Mouse (Mus musculus): Measurements from ENCODE around the gene Dcaf11. TPM values are rescaled to one million over a fixed set of nuclear protein-coding genes. Genes with fewer than 3 reads are reported as not detected.

The Dcaf11 gene
- polyA plus RNA-seq, 1 experiment from 2014 or later = 90.2 TPM

DNA sequence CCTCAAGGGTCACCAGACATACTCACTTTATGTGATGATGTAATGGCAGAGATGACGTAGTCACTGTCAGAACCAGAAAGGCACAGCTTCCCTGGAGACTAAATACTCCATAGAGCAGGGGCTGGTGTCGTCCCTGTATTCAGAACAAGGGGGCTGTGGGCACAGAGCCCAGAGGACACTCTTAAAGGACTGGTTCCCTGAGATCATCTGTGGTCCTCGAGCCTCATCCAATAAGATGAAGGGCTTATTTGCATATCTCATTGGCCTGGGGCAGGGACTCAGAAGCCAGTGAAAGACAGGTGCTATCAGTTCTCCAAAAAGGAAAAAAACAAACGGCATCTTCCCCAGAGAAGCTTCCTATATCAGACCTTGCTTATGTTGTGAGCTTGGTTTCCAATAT, 35.7 kb upstream of the Dcaf11 start:
- Histone ChIP-seq H3K36me3 (ENCODE audit: control insufficient read depth, insufficient read depth, low read length) (no peaks in the 10 kb centered on the region), H3K4me2 (replicated peaks; ENCODE audit: low read depth, low read length) (no peak overlapping the region), H3K4me3 (ENCODE audit: low read length) (no peak overlapping the region), H3K9ac (ENCODE audit: low read depth, low read length) (no peak overlapping the region), H3K27me3 (ENCODE audit: control insufficient read depth, insufficient read depth, low read length) (peaks cover 19% of the 10 kb centered on the region; the same call in 1 of the 2 replicates), H3K27ac (ENCODE audit: low read depth, low read length) (no peak overlapping the region), H3K9me3 (ENCODE audit: control insufficient read depth, low read length) (no peaks in the 10 kb centered on the region), H3K4me1 (ENCODE audit: control insufficient read depth, insufficient read depth, low read length) (0 out of 2 replicates have a peak, but pooled peaks cover 4% of the 10 kb centered on the region)
- no peak for ATAC-seq (ENCODE audit: low FRiP score, low TSS enrichment)
- 62% methylated on average over 4 of the region's 4 CpGs for WGBS

- H3K4me3 ChIP-seq (ENCODE audit: low read length) = no peak within 1 kb of the TSS
- no peak within 1 kb of the TSS for H3K27ac ChIP-seq (ENCODE audit: low read depth, low read length)
- peaks cover 19% of the 10 kb centered on the region; the same call in 1 of the 2 replicates for H3K27me3 ChIP-seq (ENCODE audit: control insufficient read depth, insufficient read depth, low read length)
- 0 out of 2 replicates have a peak, but pooled peaks cover 4% of the 10 kb centered on the region for H3K4me1 ChIP-seq (ENCODE audit: control insufficient read depth, insufficient read depth, low read length)
- no peak for ATAC-seq (ENCODE audit: low FRiP score, low TSS enrichment)
- H3K9ac ChIP-seq (ENCODE audit: low read depth, low read length) = no peak within 1 kb of the TSS
- no peak within 1 kb of the TSS for H3K4me2 ChIP-seq (replicated peaks; ENCODE audit: low read depth, low read length)
- no peaks in the 10 kb centered on the region for H3K36me3 ChIP-seq (ENCODE audit: control insufficient read depth, insufficient read depth, low read length)
- WGBS = 21% methylated on average over 8 of the region's 8 CpGs
- no peaks in the 10 kb centered on the region for H3K9me3 ChIP-seq (ENCODE audit: control insufficient read depth, low read length)
Observed at GRCm38 (mm10) chr14:55524785-55525184, 35.0 kb upstream of the Dcaf11 start, which contains the start of gene Nrl. TSS of gene Nrl (minus strand) at chr14:55524981.

GRCm38 (mm10) chr14:55526674-55527073, 33.1 kb upstream of the Dcaf11 start:
- peaks cover 4% of the 10 kb centered on the region; the same call in 1 of the 2 replicates for H3K27me3 ChIP-seq (ENCODE audit: control insufficient read depth, insufficient read depth, low read length)
- no peak for ATAC-seq (ENCODE audit: low FRiP score, low TSS enrichment)
- no peaks in the 10 kb centered on the region for H3K9me3 ChIP-seq (ENCODE audit: control insufficient read depth, low read length)
- H3K9ac ChIP-seq (ENCODE audit: low read depth, low read length) = no peak overlapping the region
- no peak overlapping the region for H3K27ac ChIP-seq (ENCODE audit: low read depth, low read length)
- no peak overlapping the region for H3K4me3 ChIP-seq (ENCODE audit: low read length)
- no peaks in the 10 kb centered on the region for H3K36me3 ChIP-seq (ENCODE audit: control insufficient read depth, insufficient read depth, low read length)
- H3K4me2 ChIP-seq (replicated peaks; ENCODE audit: low read depth, low read length) = no peak overlapping the region
- WGBS = 93% methylated on average over 2 of the region's 2 CpGs
- H3K4me1 ChIP-seq (ENCODE audit: control insufficient read depth, insufficient read depth, low read length) = no peaks in the 10 kb centered on the region

DNA sequence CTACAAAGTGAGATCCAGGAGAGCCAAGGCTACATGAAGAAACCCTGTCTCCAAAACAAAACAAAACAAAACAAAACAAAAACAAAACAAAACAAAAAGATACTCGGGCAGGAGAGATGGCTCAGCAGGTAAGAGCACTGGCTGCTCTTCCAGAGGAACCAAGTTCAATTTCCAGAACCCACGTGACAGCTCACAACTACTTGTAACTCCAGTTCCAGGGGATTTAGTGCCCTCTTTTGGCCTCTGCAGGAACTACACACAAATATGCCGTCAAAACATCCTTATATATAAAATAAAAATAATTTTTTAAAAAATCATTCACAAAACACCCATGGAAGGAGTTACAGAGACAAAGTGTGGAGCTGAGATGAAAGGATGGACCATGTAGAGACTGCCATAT, 31.9 kb upstream of the Dcaf11 start:
- Histone ChIP-seq H3K4me2 (replicated peaks; ENCODE audit: low read depth, low read length) (no peak overlapping the region), H3K9me3 (ENCODE audit: control insufficient read depth, low read length) (no peaks in the 10 kb centered on the region), H3K27ac (ENCODE audit: low read depth, low read length) (no peak overlapping the region), H3K4me3 (ENCODE audit: low read length) (no peak overlapping the region), H3K36me3 (ENCODE audit: control insufficient read depth, insufficient read depth, low read length) (no peaks in the 10 kb centered on the region), H3K27me3 (ENCODE audit: control insufficient read depth, insufficient read depth, low read length) (no peaks in the 10 kb centered on the region; the same call in 1 of the 2 replicates), H3K4me1 (ENCODE audit: control insufficient read depth, insufficient read depth, low read length) (no peaks in the 10 kb centered on the region), H3K9ac (ENCODE audit: low read depth, low read length) (no peak overlapping the region)
- WGBS = 27% methylated on average over 3 of the region's 3 CpGs
- ATAC-seq (ENCODE audit: low FRiP score, low TSS enrichment) = no peak

GRCm38 (mm10) chr14:55536116-55536745, 23.6 kb upstream of the Dcaf11 start:
- H3K4me1 ChIP-seq (ENCODE audit: control insufficient read depth, insufficient read depth, low read length) = peaks cover 8% of the 10 kb centered on the region
- ATAC-seq (ENCODE audit: low FRiP score, low TSS enrichment) = no peak
- H3K9ac ChIP-seq (ENCODE audit: low read depth, low read length) = no peak overlapping the region
- 53% methylated on average over 6 of the region's 6 CpGs for WGBS
- no peaks in the 10 kb centered on the region for H3K9me3 ChIP-seq (ENCODE audit: control insufficient read depth, low read length)
- no peak overlapping the region for H3K4me2 ChIP-seq (replicated peaks; ENCODE audit: low read depth, low read length)
- H3K27me3 ChIP-seq (ENCODE audit: control insufficient read depth, insufficient read depth, low read length) = no peaks in the 10 kb centered on the region
- H3K4me3 ChIP-seq (ENCODE audit: low read length) = no peak overlapping the region
- H3K27ac ChIP-seq (ENCODE audit: low read depth, low read length) = no peak overlapping the region
- no peaks in the 10 kb centered on the region for H3K36me3 ChIP-seq (ENCODE audit: control insufficient read depth, insufficient read depth, low read length)

- peaks cover 11% of the 10 kb centered on the region for H3K4me1 ChIP-seq (ENCODE audit: control insufficient read depth, insufficient read depth, low read length)
- peaks cover 27% of the 10 kb centered on the region for H3K36me3 ChIP-seq (ENCODE audit: control insufficient read depth, insufficient read depth, low read length)
- peak within 1 kb of the TSS; percentile 86 for H3K27ac ChIP-seq (ENCODE audit: low read depth, low read length)
- no peaks in the 10 kb centered on the region for H3K27me3 ChIP-seq (ENCODE audit: control insufficient read depth, insufficient read depth, low read length)
- ATAC-seq (ENCODE audit: low FRiP score, low TSS enrichment) = peak; percentile 96
- H3K9me3 ChIP-seq (ENCODE audit: control insufficient read depth, low read length) = no peaks in the 10 kb centered on the region
- peak within 1 kb of the TSS; percentile 67 for H3K4me2 ChIP-seq (replicated peaks; ENCODE audit: low read depth, low read length)
- peak within 1 kb of the TSS; percentile 68 for H3K4me3 ChIP-seq (ENCODE audit: low read length)
- peak within 1 kb of the TSS; percentile 70 for H3K9ac ChIP-seq (ENCODE audit: low read depth, low read length)
- WGBS = under 1% methylated on average over 32 of the region's 32 CpGs
Observed at GRCm38 (mm10) chr14:55540067-55540786, 19.6 kb upstream of the Dcaf11 start, which contains the start of gene Pck2. TSS of gene Pck2 (plus strand) at chr14:55540266.

GRCm38 (mm10) chr14:55540787-55541321, 19.0 kb upstream of the Dcaf11 start:
- Histone ChIP-seq H3K27ac (ENCODE audit: low read depth, low read length) (peak overlapping the region; percentile 86), H3K4me2 (replicated peaks; ENCODE audit: low read depth, low read length) (peak overlapping the region; percentile 67), H3K9ac (ENCODE audit: low read depth, low read length) (peak overlapping the region; percentile 70), H3K27me3 (ENCODE audit: control insufficient read depth, insufficient read depth, low read length) (no peaks in the 10 kb centered on the region), H3K4me1 (ENCODE audit: control insufficient read depth, insufficient read depth, low read length) (peaks cover 11% of the 10 kb centered on the region), H3K9me3 (ENCODE audit: control insufficient read depth, low read length) (no peaks in the 10 kb centered on the region), H3K4me3 (ENCODE audit: low read length) (peak overlapping the region; percentile 68), H3K36me3 (ENCODE audit: control insufficient read depth, insufficient read depth, low read length) (peaks cover 34% of the 10 kb centered on the region)
- WGBS = 5% methylated on average over 10 of the region's 10 CpGs
- peak; percentile 39 for ATAC-seq (ENCODE audit: low FRiP score, low TSS enrichment)

- peaks cover 11% of the 10 kb centered on the region for H3K4me1 ChIP-seq (ENCODE audit: control insufficient read depth, insufficient read depth, low read length)
- no peak overlapping the region for H3K4me3 ChIP-seq (ENCODE audit: low read length)
- peaks cover 48% of the 10 kb centered on the region for H3K36me3 ChIP-seq (ENCODE audit: control insufficient read depth, insufficient read depth, low read length)
- no peaks in the 10 kb centered on the region for H3K27me3 ChIP-seq (ENCODE audit: control insufficient read depth, insufficient read depth, low read length)
- WGBS = 96% methylated on average over 12 of the region's 12 CpGs
- no peaks in the 10 kb centered on the region for H3K9me3 ChIP-seq (ENCODE audit: control insufficient read depth, low read length)
- ATAC-seq (ENCODE audit: low FRiP score, low TSS enrichment) = no peak
- H3K9ac ChIP-seq (ENCODE audit: low read depth, low read length) = no peak overlapping the region
- no peak overlapping the region for H3K27ac ChIP-seq (ENCODE audit: low read depth, low read length)
- H3K4me2 ChIP-seq (replicated peaks; ENCODE audit: low read depth, low read length) = no peak overlapping the region
Observed at GRCm38 (mm10) chr14:55542268-55542667, 17.5 kb upstream of the Dcaf11 start.

DNA sequence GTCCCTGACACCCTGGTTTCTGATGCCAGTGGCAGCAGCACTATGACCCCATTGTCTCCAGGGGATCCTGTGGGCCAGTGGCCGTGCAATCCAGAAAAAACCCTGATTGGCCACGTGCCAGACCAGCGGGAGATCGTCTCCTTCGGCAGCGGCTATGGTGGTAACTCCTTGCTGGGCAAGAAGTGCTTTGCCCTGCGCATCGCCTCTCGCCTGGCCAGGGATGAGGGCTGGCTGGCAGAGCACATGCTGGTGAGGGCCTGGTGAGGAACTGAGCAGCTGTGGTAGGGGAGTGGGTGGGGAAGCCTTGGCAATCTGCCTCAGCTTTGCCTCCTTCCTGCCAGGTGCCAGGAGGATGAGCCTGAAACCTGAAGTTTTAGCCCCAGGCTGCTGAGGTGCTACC, 15.5 kb upstream of the Dcaf11 start:
- Histone ChIP-seq H3K36me3 (ENCODE audit: control insufficient read depth, insufficient read depth, low read length) (peaks cover 68% of the 10 kb centered on the region), H3K27me3 (ENCODE audit: control insufficient read depth, insufficient read depth, low read length) (no peaks in the 10 kb centered on the region), H3K4me2 (replicated peaks; ENCODE audit: low read depth, low read length) (no peak overlapping the region), H3K4me3 (ENCODE audit: low read length) (no peak overlapping the region), H3K27ac (ENCODE audit: low read depth, low read length) (no peak overlapping the region), H3K4me1 (ENCODE audit: control insufficient read depth, insufficient read depth, low read length) (peaks cover 11% of the 10 kb centered on the region), H3K9me3 (ENCODE audit: control insufficient read depth, low read length) (no peaks in the 10 kb centered on the region), H3K9ac (ENCODE audit: low read depth, low read length) (no peak overlapping the region)
- WGBS = 87% methylated on average over 9 of the region's 9 CpGs
- no peak for ATAC-seq (ENCODE audit: low FRiP score, low TSS enrichment)

Data from kidney, embryonic 14.5 days (tissue).